ENCODE assay signal across 8 mouse cellular contexts in genomic region chr12:116049236-116049635, GRCm38 (mm10). TPM values are rescaled to one million over a fixed set of nuclear protein-coding genes. Genes with fewer than 3 reads are reported as not detected.
DNase-seq lines count a peak whose midpoint lies in the region; ATAC-seq and TF ChIP-seq lines count a peak whose summit lies in the region.

No protein-coding gene starts in this region.

- no peak overlapping the region for H3K4me3 ChIP-seq in heart, embryonic 11.5 days (ENCODE audit: low read depth, low read length)
- no peak overlapping the region for H3K4me3 ChIP-seq in CH12.LX (replicated peaks in 1 of 3; ENCODE audit: low read depth in 2 of 3, low read length in 2 of 3, poor library complexity in 1 of 3)
- peak overlapping the region; percentile 93 for H3K4me3 ChIP-seq in forebrain, embryonic 16.5 days (replicated peaks; ENCODE audit: low read length)
- peak overlapping the region; percentile 67 for H3K4me3 ChIP-seq in midbrain, embryonic 12.5 days

- in situ Hi-C loops in CH12.LX (cut with MboI; ENCODE audit: low pct_ligation_motif_present, low pct_unique_long_range_greater_than_20kb, low sequenced_read_pairs), result no loop called here

- no peak for TF ChIP-seq EP300 in CH12.LX (IDR thresholded peaks at IDR 0.05; ENCODE audit: low read length)

- 85% methylated on average over 3 of the region's 3 CpGs for WGBS in heart, embryonic 11.5 days (ENCODE audit: insufficient replicate concordance)
- 90% methylated on average over 3 of the region's 3 CpGs for WGBS in forebrain, embryonic 16.5 days
- WGBS in midbrain, embryonic 12.5 days, result 90% methylated on average over 3 of the region's 3 CpGs

- no peaks in the 10 kb centered on the region for H3K27me3 ChIP-seq in heart, embryonic 11.5 days (ENCODE audit: control insufficient read depth, insufficient read depth, low read length)
- H3K27me3 ChIP-seq in CH12.LX (replicated peaks), result peaks cover 4% of the 10 kb centered on the region
- no peaks in the 10 kb centered on the region for H3K27me3 ChIP-seq in forebrain, embryonic 16.5 days (replicated peaks; ENCODE audit: control insufficient read depth, insufficient read depth, low read length)
- no peaks in the 10 kb centered on the region for H3K27me3 ChIP-seq in midbrain, embryonic 12.5 days

- no peak for TF ChIP-seq RAD21 in CH12.LX (IDR thresholded peaks at IDR 0.05; ENCODE audit: low read depth, low read length)

- no peak overlapping the region for H3K27ac ChIP-seq in heart, embryonic 11.5 days (ENCODE audit: low read depth, low read length)
- no peak overlapping the region for H3K27ac ChIP-seq in CH12.LX (ENCODE audit: insufficient read depth, low read depth)
- H3K27ac ChIP-seq in forebrain, embryonic 16.5 days (ENCODE audit: low read length), result no peak overlapping the region
- no peak overlapping the region for H3K27ac ChIP-seq in midbrain, embryonic 12.5 days (replicated peaks)

- H3K4me1 ChIP-seq in heart, embryonic 11.5 days (ENCODE audit: control insufficient read depth, insufficient read depth, low read length), result peaks cover 8% of the 10 kb centered on the region
- peaks cover 3 to 39% of the 10 kb centered on the region in 2 experiments; a peak in 3 of 4 replicates for H3K4me1 ChIP-seq in CH12.LX (ENCODE audit: control insufficient read depth in 1 of 2, insufficient read depth in 2 of 2)
- H3K4me1 ChIP-seq in forebrain, embryonic 16.5 days (replicated peaks; ENCODE audit: control insufficient read depth, insufficient read depth, low read length), result peaks cover 17% of the 10 kb centered on the region
- H3K4me1 ChIP-seq in midbrain, embryonic 12.5 days, result peaks cover 15% of the 10 kb centered on the region

- no peak for ATAC-seq in heart, embryonic 11.5 days (replicated peaks; ENCODE audit: insufficient number of reproducible peaks, low FRiP score, low TSS enrichment)
- ATAC-seq in forebrain, embryonic 16.5 days, result no peak
- no peak for ATAC-seq in midbrain, embryonic 12.5 days (ENCODE audit: low FRiP score, low read depth)

- intact Hi-C loops in heart, postnatal 14 days (cut with DNase I), result loop anchor here (5.0 kb wide), 1 partner anchor 358 kb away; the partner anchor contains the start of gene Ncapg2

- peaks cover 18% of the 10 kb centered on the region for H3K79me2 ChIP-seq in CH12.LX (replicated peaks; ENCODE audit: control insufficient read depth, extremely low read depth, insufficient read depth, poor library complexity, severe bottlenecking)

- peak overlapping the region; percentile 72 for H3K4me2 ChIP-seq in heart, embryonic 11.5 days
- H3K4me2 ChIP-seq in CH12.LX (ENCODE audit: insufficient read depth, low read depth, poor library complexity, severe bottlenecking), result peak overlapping the region; percentile 86
- peak overlapping the region; percentile 70 for H3K4me2 ChIP-seq in forebrain, embryonic 16.5 days (ENCODE audit: low read length)
- peak overlapping the region; percentile 64 for H3K4me2 ChIP-seq in midbrain, embryonic 12.5 days (replicated peaks)

- H3K9me3 ChIP-seq in heart, embryonic 11.5 days (replicated peaks; ENCODE audit: control insufficient read depth, low read length), result no peaks in the 10 kb centered on the region
- H3K9me3 ChIP-seq in CH12.LX (replicated peaks; ENCODE audit: low read length), result no peaks in the 10 kb centered on the region
- H3K9me3 ChIP-seq in forebrain, embryonic 16.5 days (ENCODE audit: control insufficient read depth, low read length), result peaks cover 2% of the 10 kb centered on the region; the same call in 1 of the 2 replicates
- H3K9me3 ChIP-seq in midbrain, embryonic 12.5 days, result 0 out of 2 replicates have a peak, but pooled peaks cover 4% of the 10 kb centered on the region

- 0 out of 2 replicates have a peak overlapping the region, but pooled peaks have one; percentile 94 for H3K9ac ChIP-seq in heart, embryonic 11.5 days (ENCODE audit: low read depth, low read length)
- peak overlapping the region; percentile 93; the same call in 1 of the 2 replicates for H3K9ac ChIP-seq in CH12.LX (ENCODE audit: insufficient read depth, low read depth)
- H3K9ac ChIP-seq in forebrain, embryonic 16.5 days (replicated peaks; ENCODE audit: low read depth, low read length), result peak overlapping the region; percentile 2; the same call in 1 of the 2 replicates
- H3K9ac ChIP-seq in midbrain, embryonic 12.5 days (replicated peaks), result no peak overlapping the region

- no peak for TF ChIP-seq CTCF in CH12.LX (conservative IDR thresholded peaks at IDR 0.05 in 1 of 2, IDR thresholded peaks at IDR 0.05 in 1 of 2; ENCODE audit: low read depth in 2 of 2, low read length in 2 of 2)

- TF ChIP-seq POLR2A in CH12.LX (IDR thresholded peaks at IDR 0.05; ENCODE audit: low read depth, low read length), result no peak

- dilution Hi-C loops in CH12.LX (cut with MboI; ENCODE audit: extremely low pct_ligation_motif_present, extremely low pct_unique_long_range_greater_than_20kb, low sequenced_read_pairs), result no loop called here

- no peaks in the 10 kb centered on the region for H3K36me3 ChIP-seq in heart, embryonic 11.5 days (ENCODE audit: control insufficient read depth, insufficient read depth, low read length)
- peaks cover 3 to 21% of the 10 kb centered on the region in 2 experiments for H3K36me3 ChIP-seq in CH12.LX (replicated peaks in 1 of 2; ENCODE audit: control insufficient read depth in 1 of 2, insufficient read depth in 1 of 2, low read length in 1 of 2)
- peaks cover 10% of the 10 kb centered on the region for H3K36me3 ChIP-seq in forebrain, embryonic 16.5 days (ENCODE audit: control insufficient read depth, insufficient read depth)
- H3K36me3 ChIP-seq in midbrain, embryonic 12.5 days, result peaks cover 32% of the 10 kb centered on the region

- no peak for DNase-seq in heart, postnatal 14 days
- DNase-seq in CH12.LX (ENCODE audit: extremely low read depth), result no peak
- DNase-seq in spleen, adult 12 weeks (ENCODE audit: low spot score), result no peak
- DNase-seq in embryo, embryonic 10 days (ENCODE audit: low spot score), result no peak
- DNase-seq in right cerebral cortex, postnatal 25 days, result no peak

TF ChIP-seq in CH12.LX, 34 proteins besides CTCF, POLR2A, EP300 and RAD21:
- TF ChIP-seq ZC3H11A (IDR thresholded peaks at IDR 0.05; ENCODE audit: low read depth, low read length) (no peak), SIN3A (IDR thresholded peaks at IDR 0.05; ENCODE audit: low read length) (0 out of 2 replicates have a peak, but pooled peaks have one; percentile 12), HCFC1 (IDR thresholded peaks at IDR 0.05; ENCODE audit: low read depth, low read length) (no peak)
TF ChIP-seq in CH12.LX: peak in this region for 1.

RNA-seq across cellular contexts. Expression of gene Zfp386, which starts 1.7 kb away (rescaled TPM):
- 31.2 and 34.7 TPM in 2 replicates for polyA plus RNA-seq in heart, embryonic 11.5 days (2014; fragmentation: Nextera tagmentation; extraction: Ambion mirVana)
- 10 to 100 TPM; 27.9 to 30.4 TPM for total RNA-seq in heart, postnatal 14 days (2021)
- 13.4 and 13.9 TPM in 2 replicates for total RNA-seq in CH12.LX (2012; rRNA removed)
- 41.7 and 48.2 TPM in 2 replicates for total RNA-seq in CH12.LX (2014; rRNA removed)
- 17.6 and 23.4 TPM in 2 replicates for polyA plus RNA-seq in CH12.LX (2012; ENCODE audit: insufficient read length, low read depth)
- 68.3 and 72.3 TPM in 2 replicates for polyA plus RNA-seq in forebrain, embryonic 16.5 days (2015; fragmentation: Nextera tagmentation; extraction: Ambion mirVana)
- polyA plus RNA-seq in midbrain, embryonic 12.5 days (2016; fragmentation: Nextera tagmentation; extraction: Ambion mirVana), result 70.4 and 72.8 TPM in 2 replicates

RNA-seq across cellular contexts. Expression of gene Vipr2, which starts 28.3 kb away (rescaled TPM):
- 1.3 and 2.7 TPM in 2 replicates for polyA plus RNA-seq in heart, embryonic 11.5 days (2014; fragmentation: Nextera tagmentation; extraction: Ambion mirVana)
- 1 to 10 TPM; 2.2 to 2.3 TPM for total RNA-seq in heart, postnatal 14 days (2021)
- total RNA-seq in CH12.LX (2012; rRNA removed) (not detected in 2 replicates), CH12.LX (2014; rRNA removed) (0.05 TPM in 1 of 2 replicates, not detected in the other)
- polyA plus RNA-seq in CH12.LX (2012; ENCODE audit: insufficient read length, low read depth), result 0.19 and 0.20 TPM in 2 replicates
- 0.75 and 0.92 TPM in 2 replicates for polyA plus RNA-seq in forebrain, embryonic 16.5 days (2015; fragmentation: Nextera tagmentation; extraction: Ambion mirVana)
- 2.3 and 3.6 TPM in 2 replicates for polyA plus RNA-seq in midbrain, embryonic 12.5 days (2016; fragmentation: Nextera tagmentation; extraction: Ambion mirVana)

Comparison
In these comparisons a context has a peak if more than half of its experiments do, and no peak if none do; other contexts are left out.
1. H3K4me3 ChIP-seq: peak in forebrain, embryonic 16.5 days (single experiment) and midbrain, embryonic 12.5 days (single experiment); none in heart, embryonic 11.5 days (single experiment) and CH12.LX (0 of 3).
2. Peak in every context shown above with its lines, with median percentiles within 50 percentile points of each other: H3K4me2 ChIP-seq.